Mouse (Mus musculus): ENCODE data around the gene Kif11. TPM values are rescaled to one million over a fixed set of nuclear protein-coding genes. Genes with fewer than 3 reads are reported as not detected.

Gene Kif11
- polyA plus RNA-seq, 1 experiment from 2014 or later, result 29.4 TPM

GRCm38 (mm10) chr19:37348952-37349351, 27.3 kb upstream of the Kif11 start:
- ATAC-seq, result no peak

DNA sequence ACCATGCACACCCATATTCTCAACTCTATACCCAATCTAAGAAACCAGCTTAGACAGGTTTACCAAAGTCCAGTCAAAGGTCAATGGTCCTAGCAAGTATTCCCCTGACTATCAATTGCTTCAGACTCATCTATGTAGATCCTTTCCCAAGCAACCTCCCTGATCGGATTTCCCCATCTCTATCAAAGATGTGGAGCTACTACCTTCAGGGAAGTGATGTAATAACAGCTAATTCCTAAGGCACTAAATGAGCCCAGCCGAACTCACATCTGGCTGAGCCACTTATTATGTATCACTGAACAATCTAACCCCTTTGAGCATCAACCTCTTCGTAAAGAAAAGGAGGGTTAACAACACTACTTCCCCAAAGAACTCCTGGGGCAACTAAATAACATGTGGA, 23.4 kb upstream of the Kif11 start:
- no peak for DNase-seq (ENCODE audit: low read depth, low spot score)
- no peak for TF ChIP-seq CTCF (IDR thresholded peaks at IDR 0.05)
- ChIA-PET CTCF (interaction anchor here (0.9 to 1.9 kb wide), 3 partner anchors 13 to 62 kb away, joined by 3 to 5 read pairs (median 3); no protein-coding TSS in a partner anchor), POLR2A (no interaction called here)
- ATAC-seq, result no peak
- H3K27me3 ChIP-seq, result no peaks in the 10 kb centered on the region
- in situ Hi-C loops (cut with MboI; ENCODE audit: low pct_unique_long_range_greater_than_20kb), result no loop called here

More at GRCm38 (mm10) chr19:37348952-37349351, 27.3 kb upstream of the Kif11 start:
- no peak for DNase-seq (ENCODE audit: low read depth, low spot score)
- TF ChIP-seq CTCF (IDR thresholded peaks at IDR 0.05), result no peak
- ChIA-PET CTCF (interaction anchor here (0.7 kb wide), 1 partner anchor 22 kb away, joined by 3 read pairs; no protein-coding TSS in a partner anchor), POLR2A (no interaction called here)
- in situ Hi-C loops (cut with MboI; ENCODE audit: low pct_unique_long_range_greater_than_20kb), result no loop called here
- H3K27me3 ChIP-seq, result no peaks in the 10 kb centered on the region

GRCm38 (mm10) chr19:37353331-37353730, 22.9 kb upstream of the Kif11 start:
- ChIA-PET CTCF (interaction anchor here (0.9 to 1.9 kb wide), 2 partner anchors 13 to 62 kb away, joined by 3 to 5 read pairs; no protein-coding TSS in a partner anchor), POLR2A (no interaction called here)
- DNase-seq (ENCODE audit: low read depth, low spot score), result no peak
- H3K27me3 ChIP-seq, result no peaks in the 10 kb centered on the region
- no peak for ATAC-seq
- no peak for TF ChIP-seq CTCF (IDR thresholded peaks at IDR 0.05)
- in situ Hi-C loops (cut with MboI; ENCODE audit: low pct_unique_long_range_greater_than_20kb), result no loop called here

GRCm38 (mm10) chr19:37360044-37360443, 16.2 kb upstream of the Kif11 start:
- no peak for TF ChIP-seq CTCF (IDR thresholded peaks at IDR 0.05)
- peaks cover 2% of the 10 kb centered on the region for H3K27me3 ChIP-seq
- ATAC-seq (no peak), DNase-seq (ENCODE audit: low read depth, low spot score) (no peak)
- POLR2A ChIA-PET, result no interaction called here
- in situ Hi-C loops (cut with MboI; ENCODE audit: low pct_unique_long_range_greater_than_20kb), result no loop called here
- CTCF ChIA-PET, result interaction anchor here (1.4 kb wide), 1 partner anchor 13 kb away, joined by 3 read pairs; no protein-coding TSS in a partner anchor

DNA sequence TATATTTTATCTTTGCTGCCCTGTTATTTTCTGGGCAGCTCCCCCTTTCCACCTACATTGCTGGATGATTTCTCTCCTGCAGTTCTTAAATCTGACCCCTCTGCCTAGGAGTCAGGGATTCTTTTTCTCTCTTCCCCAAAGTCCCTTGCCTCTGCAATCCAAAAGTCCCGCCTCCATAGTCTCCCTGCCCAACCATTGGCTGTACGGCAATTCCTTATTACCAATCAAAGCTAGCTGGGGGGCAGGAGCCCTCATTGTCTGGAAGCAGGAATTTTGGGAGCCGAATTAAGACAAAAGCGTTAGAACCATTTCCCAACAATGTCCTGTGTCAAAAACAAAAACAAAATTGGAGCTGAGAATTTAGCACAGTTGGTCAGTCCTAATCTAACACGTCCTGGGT, 13.7 kb upstream of the Kif11 start:
- in situ Hi-C loops (cut with MboI; ENCODE audit: low pct_unique_long_range_greater_than_20kb), result no loop called here
- peaks cover 2% of the 10 kb centered on the region for H3K27me3 ChIP-seq
- POLR2A ChIA-PET, result no interaction called here
- CTCF ChIA-PET, result no interaction called here
- no peak for ATAC-seq
- DNase-seq (ENCODE audit: low read depth, low spot score), result no peak
- no peak for TF ChIP-seq CTCF (IDR thresholded peaks at IDR 0.05)

DNA sequence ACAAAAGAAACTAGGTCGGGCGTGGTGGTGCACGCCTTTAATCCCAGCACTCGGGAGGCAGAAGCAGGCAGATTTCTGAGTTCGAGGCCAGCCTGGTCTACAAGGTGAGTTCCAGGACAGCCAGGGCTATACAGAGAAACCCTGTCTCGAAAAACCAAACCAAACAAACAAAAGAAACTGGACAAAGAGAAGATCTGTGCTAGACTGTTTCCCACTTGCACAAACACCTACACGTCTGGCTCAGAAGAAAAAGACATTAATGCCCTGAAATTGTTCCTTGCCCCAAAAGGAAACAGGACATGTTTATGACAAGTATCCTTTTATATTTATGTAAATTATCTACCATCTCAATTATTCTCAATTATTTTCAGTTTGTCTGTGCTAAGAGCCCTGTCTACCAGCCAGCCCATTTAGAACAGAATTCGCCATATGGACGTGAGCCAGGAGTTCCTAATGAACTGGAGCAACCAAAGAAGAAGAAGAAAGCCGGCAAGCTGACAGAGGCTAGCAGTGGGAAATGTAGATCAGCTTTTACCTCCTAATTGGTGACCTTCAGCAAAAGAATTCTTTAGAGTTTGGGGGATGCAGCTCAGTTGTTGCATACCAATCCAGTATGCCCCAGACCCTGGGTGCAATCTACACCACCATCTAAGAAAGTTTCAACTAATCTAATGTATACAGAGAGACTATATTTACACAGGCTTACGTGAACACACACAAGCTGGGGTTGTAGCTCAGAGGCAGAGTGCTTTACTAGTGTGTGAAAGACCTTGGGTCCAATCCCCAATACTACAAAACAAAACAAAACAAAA, 12.9 kb upstream of the Kif11 start:
- ChIA-PET CTCF (no interaction called here), POLR2A (no interaction called here)
- no peak for TF ChIP-seq CTCF (IDR thresholded peaks at IDR 0.05)
- in situ Hi-C loops (cut with MboI; ENCODE audit: low pct_unique_long_range_greater_than_20kb), result no loop called here
- ATAC-seq (no peak), DNase-seq (ENCODE audit: low read depth, low spot score) (no peak)
- H3K27me3 ChIP-seq, result peaks cover 2% of the 10 kb centered on the region

DNA sequence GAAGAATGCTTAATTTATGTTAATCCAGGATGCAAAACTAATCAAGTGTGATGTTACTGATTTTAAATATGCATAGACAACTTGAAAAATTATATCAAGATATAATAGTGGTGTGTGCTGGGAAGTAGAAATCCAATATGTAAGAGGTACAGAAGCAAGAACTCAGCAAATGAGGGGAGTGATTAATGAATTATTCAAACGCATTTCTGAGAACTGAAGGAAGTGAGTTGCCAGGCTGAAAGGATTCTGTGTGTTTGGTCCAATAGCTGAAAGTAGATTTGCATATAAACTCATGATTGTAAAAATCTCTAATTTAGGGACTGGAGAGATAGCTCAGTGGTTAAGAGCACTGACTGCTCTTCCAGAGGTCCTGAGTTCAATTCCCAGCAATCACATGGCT, 7.2 kb upstream of the Kif11 start:
- ChIA-PET CTCF (interaction anchor here (1.6 to 1.8 kb wide), 2 partner anchors 41 to 173 kb away, joined by 3 to 4 read pairs; no protein-coding TSS in a partner anchor), POLR2A (no interaction called here)
- in situ Hi-C loops (cut with MboI; ENCODE audit: low pct_unique_long_range_greater_than_20kb), result no loop called here
- no peak for TF ChIP-seq CTCF (IDR thresholded peaks at IDR 0.05)
- no peak for DNase-seq (ENCODE audit: low read depth, low spot score)
- ATAC-seq, result no peak
- no peaks in the 10 kb centered on the region for H3K27me3 ChIP-seq

DNA sequence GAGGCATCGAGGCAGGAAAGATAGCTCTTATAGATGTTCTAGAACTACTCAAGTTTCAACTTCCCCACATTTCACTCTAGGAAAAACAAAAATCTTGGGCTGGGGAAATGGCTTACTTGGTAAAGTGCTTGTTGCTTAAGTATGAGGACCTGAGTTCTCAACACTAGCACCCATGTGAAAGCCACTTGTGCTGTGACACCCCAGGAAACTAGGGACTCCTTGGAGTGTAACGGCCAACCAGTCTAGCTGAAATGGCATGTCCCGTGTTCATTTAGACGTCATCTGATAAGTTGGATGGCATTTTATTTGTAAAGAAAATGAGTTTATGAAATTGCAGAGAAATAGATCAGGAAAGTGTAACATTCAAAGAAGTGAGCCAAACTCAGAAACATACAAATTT, 6.3 kb upstream of the Kif11 start:
- in situ Hi-C loops (cut with MboI; ENCODE audit: low pct_unique_long_range_greater_than_20kb), result no loop called here
- TF ChIP-seq CTCF (IDR thresholded peaks at IDR 0.05), result no peak
- ChIA-PET CTCF (interaction anchor here (1.6 to 1.8 kb wide), 2 partner anchors 40 to 172 kb away, joined by 3 to 4 read pairs; no protein-coding TSS in a partner anchor), POLR2A (interaction anchor here (0.6 kb wide), 1 partner anchor 441 kb away, joined by 3 read pairs; no protein-coding TSS in a partner anchor)
- no peaks in the 10 kb centered on the region for H3K27me3 ChIP-seq
- DNase-seq (ENCODE audit: low read depth, low spot score), result no peak
- ATAC-seq, result no peak

- POLR2A ChIA-PET, result interaction anchor here (0.6 kb wide), 1 partner anchor 440 kb away, joined by 3 read pairs; no protein-coding TSS in a partner anchor
- CTCF ChIA-PET, result interaction anchor here (1.6 to 1.8 kb wide), 2 partner anchors 40 to 172 kb away, joined by 3 to 4 read pairs; no protein-coding TSS in a partner anchor
- in situ Hi-C loops (cut with MboI; ENCODE audit: low pct_unique_long_range_greater_than_20kb), result no loop called here
- no peak for DNase-seq (ENCODE audit: low read depth, low spot score)
- no peaks in the 10 kb centered on the region for H3K27me3 ChIP-seq
- no peak for TF ChIP-seq CTCF (IDR thresholded peaks at IDR 0.05)
- ATAC-seq, result no peak
These were observed 5.8 kb upstream of the Kif11 start for GRCm38 (mm10) chr19:37370356-37370755.

- in situ Hi-C loops (cut with MboI; ENCODE audit: low pct_unique_long_range_greater_than_20kb), result no loop called here
- no peak for ATAC-seq
- POLR2A ChIA-PET, result interaction anchor here (0.6 to 2.1 kb wide), 4 partner anchors 10 to 35 kb away, joined by 3 to 12 read pairs (median 3); no protein-coding TSS in a partner anchor
- H3K27me3 ChIP-seq, result no peaks in the 10 kb centered on the region
- TF ChIP-seq CTCF (IDR thresholded peaks at IDR 0.05), result no peak
- CTCF ChIA-PET, result interaction anchor here (0.6 to 7.3 kb wide), 4 partner anchors 17 to 131 kb away, joined by 3 to 35 read pairs (median 4); no protein-coding TSS in a partner anchor
- no peak for DNase-seq (ENCODE audit: low read depth, low spot score)
These were observed 1.1 kb upstream of the Kif11 start for GRCm38 (mm10) chr19:37374941-37375754.
